Mouse (Mus musculus): ENCODE data around the gene Trim17. TPM values are rescaled to one million over a fixed set of nuclear protein-coding genes. Genes with fewer than 3 reads are reported as not detected.

The Trim17 gene
- total and polyA plus RNA-seq, 2 experiments from 2014 or later = 0.65 to 4.0 TPM

- Histone ChIP-seq H3K9ac (no peak overlapping the region), H3K4me2 (ENCODE audit: low read depth) (no peak overlapping the region), H3K4me1 (ENCODE audit: insufficient read depth) (peaks cover 18% of the 10 kb centered on the region), H3K9me3 (ENCODE audit: low read length) (no peaks in the 10 kb centered on the region), H3K27me3 (ENCODE audit: insufficient read depth, low read length) (no peaks in the 10 kb centered on the region), H3K36me3 (ENCODE audit: insufficient read depth) (no peaks in the 10 kb centered on the region; the same call in 1 of the 2 replicates), H3K27ac (ENCODE audit: low read depth, low read length) (no peak overlapping the region), H3K4me3 (ENCODE audit: low read depth, low read length) (no peak overlapping the region)
- no peak for ATAC-seq
- DNase-seq = peak; percentile 21
- 69% methylated on average over 50 of the region's 50 CpGs for WGBS
- TF ChIP-seq CTCF (IDR thresholded peaks at IDR 0.05; ENCODE audit: low read depth) = peak; percentile 8; the same call in 1 of the 2 replicates
Measured at GRCm38 (mm10) chr11:58961364-58962177, 7.1 kb downstream of the Trim17 start.

- no peak for TF ChIP-seq CTCF (IDR thresholded peaks at IDR 0.05; ENCODE audit: low read depth)
- no peaks in the 10 kb centered on the region for H3K27me3 ChIP-seq (ENCODE audit: insufficient read depth, low read length)
- no peaks in the 10 kb centered on the region for H3K9me3 ChIP-seq (ENCODE audit: low read length)
- 31% methylated on average over 17 of the region's 17 CpGs for WGBS
- H3K4me3 ChIP-seq (ENCODE audit: low read depth, low read length) = no peak overlapping the region
- no peak overlapping the region for H3K9ac ChIP-seq
- DNase-seq (no peak), ATAC-seq (no peak)
- no peaks in the 10 kb centered on the region; the same call in 1 of the 2 replicates for H3K36me3 ChIP-seq (ENCODE audit: insufficient read depth)
- H3K27ac ChIP-seq (ENCODE audit: low read depth, low read length) = no peak overlapping the region
- H3K4me2 ChIP-seq (ENCODE audit: low read depth) = no peak overlapping the region
- H3K4me1 ChIP-seq (ENCODE audit: insufficient read depth) = peaks cover 4% of the 10 kb centered on the region
Measured at GRCm38 (mm10) chr11:58963543-58963942, 9.1 kb downstream of the Trim17 start.

- no peak overlapping the region for H3K27ac ChIP-seq (ENCODE audit: low read depth, low read length)
- H3K27me3 ChIP-seq (ENCODE audit: insufficient read depth, low read length) = no peaks in the 10 kb centered on the region
- DNase-seq (no peak), ATAC-seq (no peak)
- TF ChIP-seq CTCF (IDR thresholded peaks at IDR 0.05; ENCODE audit: low read depth) = no peak
- H3K4me3 ChIP-seq (ENCODE audit: low read depth, low read length) = no peak overlapping the region
- no peaks in the 10 kb centered on the region for H3K36me3 ChIP-seq (ENCODE audit: insufficient read depth)
- H3K9me3 ChIP-seq (ENCODE audit: low read length) = no peaks in the 10 kb centered on the region
- 85% methylated on average over 7 of the region's 7 CpGs for WGBS
- H3K4me2 ChIP-seq (ENCODE audit: low read depth) = no peak overlapping the region
- H3K4me1 ChIP-seq (ENCODE audit: insufficient read depth) = peaks cover 3% of the 10 kb centered on the region; the same call in 1 of the 2 replicates
- no peak overlapping the region for H3K9ac ChIP-seq
Measured at GRCm38 (mm10) chr11:58964216-58964615, 9.7 kb downstream of the Trim17 start.

GRCm38 (mm10) chr11:58965001-58965760 lies 10.7 kb downstream of the Trim17 start:
- Histone ChIP-seq H3K9me3 (ENCODE audit: low read length) (no peaks in the 10 kb centered on the region), H3K27me3 (ENCODE audit: insufficient read depth, low read length) (no peaks in the 10 kb centered on the region), H3K4me3 (ENCODE audit: low read depth, low read length) (no peak overlapping the region), H3K4me2 (ENCODE audit: low read depth) (no peak overlapping the region), H3K27ac (ENCODE audit: low read depth, low read length) (no peak overlapping the region), H3K4me1 (ENCODE audit: insufficient read depth) (no peaks in the 10 kb centered on the region), H3K9ac (no peak overlapping the region), H3K36me3 (ENCODE audit: insufficient read depth) (peaks cover 7% of the 10 kb centered on the region; the same call in 1 of the 2 replicates)
- no peak for TF ChIP-seq CTCF (IDR thresholded peaks at IDR 0.05; ENCODE audit: low read depth)
- 56% methylated on average over 12 of the region's 12 CpGs for WGBS
- ATAC-seq (no peak), DNase-seq (no peak)

- no peak overlapping the region for H3K27ac ChIP-seq (ENCODE audit: low read depth, low read length)
- ATAC-seq = no peak
- no peaks in the 10 kb centered on the region for H3K9me3 ChIP-seq (ENCODE audit: low read length)
- no peak overlapping the region for H3K9ac ChIP-seq
- H3K36me3 ChIP-seq (ENCODE audit: insufficient read depth) = peaks cover 10% of the 10 kb centered on the region; the same call in 1 of the 2 replicates
- H3K4me1 ChIP-seq (ENCODE audit: insufficient read depth) = no peaks in the 10 kb centered on the region
- peak; percentile 35 for DNase-seq
- peak; percentile 64 for TF ChIP-seq CTCF (IDR thresholded peaks at IDR 0.05; ENCODE audit: low read depth)
- H3K27me3 ChIP-seq (ENCODE audit: insufficient read depth, low read length) = no peaks in the 10 kb centered on the region
- H3K4me2 ChIP-seq (ENCODE audit: low read depth) = no peak overlapping the region
- WGBS = 92% methylated on average over 1 of the region's 1 CpGs
- no peak overlapping the region for H3K4me3 ChIP-seq (ENCODE audit: low read depth, low read length)
Measured at GRCm38 (mm10) chr11:58967346-58967745, 12.9 kb downstream of the Trim17 start.

GRCm38 (mm10) chr11:58968551-58968950 lies 14.1 kb downstream of the Trim17 start:
- ATAC-seq (no peak), DNase-seq (no peak)
- Histone ChIP-seq H3K4me2 (ENCODE audit: low read depth) (no peak overlapping the region), H3K9ac (no peak overlapping the region), H3K27me3 (ENCODE audit: insufficient read depth, low read length) (no peaks in the 10 kb centered on the region), H3K36me3 (ENCODE audit: insufficient read depth) (peaks cover 10% of the 10 kb centered on the region; the same call in 1 of the 2 replicates), H3K4me3 (ENCODE audit: low read depth, low read length) (no peak overlapping the region), H3K9me3 (ENCODE audit: low read length) (no peaks in the 10 kb centered on the region), H3K27ac (ENCODE audit: low read depth, low read length) (no peak overlapping the region), H3K4me1 (ENCODE audit: insufficient read depth) (no peaks in the 10 kb centered on the region)
- TF ChIP-seq CTCF (IDR thresholded peaks at IDR 0.05; ENCODE audit: low read depth) = no peak
- WGBS = 88% methylated on average over 7 of the region's 7 CpGs

GRCm38 (mm10) chr11:58969027-58969426 lies 14.5 kb downstream of the Trim17 start:
- Histone ChIP-seq H3K27me3 (ENCODE audit: insufficient read depth, low read length) (no peaks in the 10 kb centered on the region), H3K36me3 (ENCODE audit: insufficient read depth) (peaks cover 10% of the 10 kb centered on the region; the same call in 1 of the 2 replicates), H3K4me2 (ENCODE audit: low read depth) (no peak overlapping the region), H3K9me3 (ENCODE audit: low read length) (no peaks in the 10 kb centered on the region), H3K27ac (ENCODE audit: low read depth, low read length) (no peak overlapping the region), H3K4me1 (ENCODE audit: insufficient read depth) (no peaks in the 10 kb centered on the region), H3K9ac (no peak overlapping the region), H3K4me3 (ENCODE audit: low read depth, low read length) (no peak overlapping the region)
- no peak for DNase-seq
- 82% methylated on average over 8 of the region's 8 CpGs for WGBS
- TF ChIP-seq CTCF (IDR thresholded peaks at IDR 0.05; ENCODE audit: low read depth) = no peak
- no peak for ATAC-seq

All from forebrain, postnatal 0 days (tissue).